Mouse (Mus musculus) heart, embryonic 11.5 days (tissue): ENCODE measurements at regions not wholly inside any gene's neighbourhood (a gene's known extent, or its start where the extent isn't known, plus 50 kb on each side); places are given as distances from the start of the nearest gene placed in this dataset.

ENCODE experiments used
- ATAC-seq: fragments of 200-750 bp; cut with Nextera tagmentation; replicated peaks from 2 replicates; pipeline ENCODE4 v1.8.0; 2017; ENCODE audit warnings: moderate library complexity; ENCODE audit not compliant: insufficient number of reproducible peaks, low FRiP score, low TSS enrichment
- H3K27ac ChIP-seq: fragments of 300-500 bp; sonication (generic); 2 replicates; pipeline ENCODE4 v1.5.1; 2014; ENCODE audit warnings: mild to moderate bottlenecking, low read depth, low read length
- H3K27me3 ChIP-seq: fragments of 300-500 bp; sonication (generic); 2 replicates; pipeline ENCODE4 v1.6.1; 2014; ENCODE audit warnings: mild to moderate bottlenecking, low read length, mixed read lengths; ENCODE audit not compliant: control insufficient read depth, insufficient read depth
- H3K36me3 ChIP-seq: fragments of 300-500 bp; sonication (generic); 2 replicates; pipeline ENCODE4 v1.6.1; 2014; ENCODE audit warnings: mild to moderate bottlenecking, low read length, moderate library complexity, mixed read lengths; ENCODE audit not compliant: control insufficient read depth, insufficient read depth
- H3K4me1 ChIP-seq: fragments of 300-500 bp; sonication (generic); 2 replicates; pipeline ENCODE4 v1.6.1; 2014; ENCODE audit warnings: low read length; ENCODE audit not compliant: control insufficient read depth, insufficient read depth
- H3K4me2 ChIP-seq: fragments of 300-500 bp; sonication (generic); 2 replicates; pipeline ENCODE4 v1.6.1; 2014; ENCODE audit warnings: mild to moderate bottlenecking, moderate library complexity
- H3K4me3 ChIP-seq: fragments of 300-500 bp; sonication (generic); 2 replicates; pipeline ENCODE4 v1.5.1; 2014; ENCODE audit warnings: low read depth, low read length
- H3K9ac ChIP-seq: fragments of 300-500 bp; sonication (generic); 2 replicates; pipeline ENCODE4 v1.6.1; 2014; ENCODE audit warnings: mild to moderate bottlenecking, low read depth, low read length, moderate library complexity
- H3K9me3 ChIP-seq: fragments of 300-500 bp; sonication (generic); replicated peaks from 2 replicates; pipeline ENCODE4 v1.6.1; 2016; ENCODE audit warnings: low read length; ENCODE audit not compliant: control insufficient read depth
- WGBS: fragments of 180-500 bp; shearing (Covaris S2); extraction: QIAGEN DNeasy Blood & Tissue Kit; methylation state at CpG from one replicate; pipeline ENCODE4 v1.1.7; 2014; ENCODE audit not compliant: insufficient replicate concordance; 5-methylcytosine and 5-hydroxymethylcytosine counted together

- no peak for ATAC-seq
- no peak overlapping the region for H3K4me2 ChIP-seq
- WGBS = 75% methylated on average over 13 of the region's 13 CpGs
Observed at GRCm38 (mm10) chr12:112416537-112416936, 72.7 kb upstream of the A530016L24Rik start.

GRCm38 (mm10) chr12:112418636-112419035 is 70.6 kb upstream of the A530016L24Rik start:
- H3K4me2 ChIP-seq = no peak overlapping the region
- H3K9ac ChIP-seq = no peak overlapping the region
- H3K27me3 ChIP-seq = no peaks in the 10 kb centered on the region; the same call in 1 of the 2 replicates
- WGBS = 44% methylated on average over 12 of the region's 12 CpGs
- no peaks in the 10 kb centered on the region for H3K9me3 ChIP-seq
- H3K27ac ChIP-seq = no peak overlapping the region
- H3K4me3 ChIP-seq = no peak overlapping the region
- no peaks in the 10 kb centered on the region for H3K4me1 ChIP-seq
- no peak for ATAC-seq
- H3K36me3 ChIP-seq = no peaks in the 10 kb centered on the region

More at GRCm38 (mm10) chr12:112416537-112416936, 72.7 kb upstream of the A530016L24Rik start:
- Histone ChIP-seq H3K9ac (no peak overlapping the region), H3K27me3 (no peaks in the 10 kb centered on the region; the same call in 1 of the 2 replicates), H3K9me3 (no peaks in the 10 kb centered on the region), H3K4me1 (peaks cover 8% of the 10 kb centered on the region), H3K27ac (no peak overlapping the region), H3K4me3 (no peak overlapping the region), H3K36me3 (no peaks in the 10 kb centered on the region)

GRCm38 (mm10) chr12:112422177-112422576 is 67.1 kb upstream of the A530016L24Rik start:
- Histone ChIP-seq H3K4me1 (no peaks in the 10 kb centered on the region), H3K27ac (no peak overlapping the region), H3K27me3 (peaks cover 2% of the 10 kb centered on the region; the same call in 1 of the 2 replicates), H3K9ac (no peak overlapping the region), H3K36me3 (no peaks in the 10 kb centered on the region), H3K4me2 (no peak overlapping the region), H3K4me3 (no peak overlapping the region), H3K9me3 (no peaks in the 10 kb centered on the region)
- 87% methylated on average over 9 of the region's 9 CpGs for WGBS
- ATAC-seq = no peak

- H3K9me3 ChIP-seq = no peaks in the 10 kb centered on the region
- ATAC-seq = no peak
- peaks cover 3% of the 10 kb centered on the region for H3K27me3 ChIP-seq
- no peaks in the 10 kb centered on the region for H3K36me3 ChIP-seq
- no peak overlapping the region for H3K4me2 ChIP-seq
- no peaks in the 10 kb centered on the region for H3K4me1 ChIP-seq
- H3K4me3 ChIP-seq = no peak overlapping the region
- WGBS = 83% methylated on average over 6 of the region's 6 CpGs
- no peak overlapping the region for H3K9ac ChIP-seq
- no peak overlapping the region for H3K27ac ChIP-seq
Observed at GRCm38 (mm10) chr12:112424150-112424549, 65.1 kb upstream of the A530016L24Rik start.

GRCm38 (mm10) chr12:112426681-112427080 is 62.6 kb upstream of the A530016L24Rik start:
- WGBS = 72% methylated on average over 9 of the region's 9 CpGs
- no peak for ATAC-seq
- no peak overlapping the region for H3K9ac ChIP-seq

GRCm38 (mm10) chr12:112430104-112430846 is 59.0 kb upstream of the A530016L24Rik start:
- no peak overlapping the region for H3K4me2 ChIP-seq

More at GRCm38 (mm10) chr12:112426681-112427080, 62.6 kb upstream of the A530016L24Rik start:
- no peak overlapping the region for H3K4me2 ChIP-seq
- H3K36me3 ChIP-seq = no peaks in the 10 kb centered on the region
- no peaks in the 10 kb centered on the region for H3K9me3 ChIP-seq
- H3K27me3 ChIP-seq = peaks cover 5% of the 10 kb centered on the region
- no peaks in the 10 kb centered on the region for H3K4me1 ChIP-seq
- no peak overlapping the region for H3K27ac ChIP-seq
- no peak overlapping the region for H3K4me3 ChIP-seq

GRCm38 (mm10) chr12:112433315-112433714 is 55.9 kb upstream of the A530016L24Rik start:
- H3K4me1 ChIP-seq = no peaks in the 10 kb centered on the region

More at GRCm38 (mm10) chr12:112430104-112430846, 59.0 kb upstream of the A530016L24Rik start:
- WGBS = 72% methylated on average over 22 of the region's 22 CpGs
- Histone ChIP-seq H3K9me3 (no peaks in the 10 kb centered on the region), H3K4me1 (no peaks in the 10 kb centered on the region), H3K27ac (no peak overlapping the region), H3K4me3 (no peak overlapping the region), H3K9ac (no peak overlapping the region), H3K36me3 (no peaks in the 10 kb centered on the region), H3K27me3 (peaks cover 10% of the 10 kb centered on the region)
- no peak for ATAC-seq

GRCm38 (mm10) chr12:112434673-112435294 is 54.5 kb upstream of the A530016L24Rik start:
- Histone ChIP-seq H3K27me3 (0 out of 2 replicates have a peak, but pooled peaks cover 9% of the 10 kb centered on the region), H3K9me3 (no peaks in the 10 kb centered on the region), H3K4me2 (no peak overlapping the region), H3K36me3 (no peaks in the 10 kb centered on the region), H3K4me3 (no peak overlapping the region), H3K9ac (no peak overlapping the region), H3K27ac (no peak overlapping the region), H3K4me1 (no peaks in the 10 kb centered on the region)
- ATAC-seq = no peak
- 51% methylated on average over 3 of the region's 3 CpGs for WGBS

More at GRCm38 (mm10) chr12:112433315-112433714, 55.9 kb upstream of the A530016L24Rik start:
- H3K9me3 ChIP-seq = no peaks in the 10 kb centered on the region
- no peak overlapping the region for H3K9ac ChIP-seq
- no peak overlapping the region for H3K4me3 ChIP-seq
- H3K27ac ChIP-seq = no peak overlapping the region
- peaks cover 8% of the 10 kb centered on the region; the same call in 1 of the 2 replicates for H3K27me3 ChIP-seq
- 41% methylated on average over 12 of the region's 12 CpGs for WGBS
- no peak for ATAC-seq
- H3K36me3 ChIP-seq = no peaks in the 10 kb centered on the region
- H3K4me2 ChIP-seq = no peak overlapping the region
